Mouse (Mus musculus) adrenal gland, adult 18-20 months (tissue): Measurements from ENCODE around the gene Lcn6. TPM values are rescaled to one million over a fixed set of nuclear protein-coding genes. Genes with fewer than 3 reads are reported as not detected.
"Not testable (repeated sequence)": the region's sequence is repeated elsewhere in the genome, so short reads cannot be mapped to it uniquely, and the experiment has no call there.

Experiments
- DNase-seq, 2 experiments: peaks; one replicate each; pipeline ENCODE4 v3.0.0; 2021 to 2022; ENCODE audit warnings: low spot score in 2 of 2
- long read RNA-seq, 2 experiments: library from polyadenylated mRNA; stranded (forward); transcript quantifications; one replicate each; pipeline ENCODE4 v2.0.0; 2021
- total RNA-seq, 2 experiments: library from RNA; stranded (reverse); gene quantifications; 1 replicate in 1 of 2; 2 replicates in 1 of 2; pipeline ENCODE4 v1.2.3; 2021

Gene Lcn6
- not detected for total RNA-seq
- long read RNA-seq, experiment 1 = 0 reads
- long read RNA-seq, experiment 2 = 0 reads

- no peak for DNase-seq
These were observed at the start of gene Lcn6 for GRCm38 (mm10) chr2:25676486-25676885. Lcn6 (plus strand) TSS chr2:25676786.

DNA sequence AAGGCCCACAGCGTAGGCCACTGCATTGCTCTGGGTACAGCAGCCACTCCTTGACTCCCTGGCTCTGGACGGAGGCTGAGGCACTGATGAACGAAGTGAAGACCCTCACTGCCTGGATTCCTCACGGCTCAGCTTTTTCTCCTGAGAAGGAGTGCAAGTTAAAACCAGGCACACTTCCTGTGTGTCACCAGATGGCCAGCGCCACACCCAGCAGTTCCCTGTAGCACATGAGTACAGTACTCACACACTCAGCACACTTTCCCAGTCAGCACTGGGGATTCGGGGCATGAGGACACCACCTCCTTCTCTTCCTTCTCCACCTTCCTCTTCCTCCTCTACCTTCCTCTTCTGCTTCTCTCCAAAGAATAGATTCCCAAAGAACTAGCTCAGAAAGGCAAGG, 48.8 kb upstream of the Lcn6 start, which contains the start of gene Fcna:
Gene Fcna, minus strand, starts transcription at position 220 of the 400 bp plus-strand sequence.
- DNase-seq = no peak

DNA sequence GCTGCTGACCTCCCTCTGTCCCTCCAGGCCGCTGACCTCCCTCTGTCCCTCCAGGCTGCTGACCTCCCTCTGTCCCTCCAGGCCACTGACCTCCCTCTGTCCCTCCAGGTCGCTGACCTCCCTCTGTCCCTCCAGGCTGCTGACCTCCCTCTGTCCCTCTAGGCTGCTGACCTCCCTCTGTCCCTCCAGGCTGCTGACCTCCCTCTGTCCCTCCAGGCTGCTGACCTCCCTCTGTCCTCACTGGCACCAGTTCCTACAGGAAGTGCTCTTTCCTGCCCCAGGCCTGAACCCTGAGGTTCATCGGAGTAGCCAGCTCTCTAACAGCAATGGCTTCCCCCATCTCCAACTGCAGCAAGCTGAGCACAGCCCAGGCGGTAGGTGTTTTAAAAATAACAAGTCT, 47.8 kb upstream of the Lcn6 start:
- DNase-seq = no peak

DNA sequence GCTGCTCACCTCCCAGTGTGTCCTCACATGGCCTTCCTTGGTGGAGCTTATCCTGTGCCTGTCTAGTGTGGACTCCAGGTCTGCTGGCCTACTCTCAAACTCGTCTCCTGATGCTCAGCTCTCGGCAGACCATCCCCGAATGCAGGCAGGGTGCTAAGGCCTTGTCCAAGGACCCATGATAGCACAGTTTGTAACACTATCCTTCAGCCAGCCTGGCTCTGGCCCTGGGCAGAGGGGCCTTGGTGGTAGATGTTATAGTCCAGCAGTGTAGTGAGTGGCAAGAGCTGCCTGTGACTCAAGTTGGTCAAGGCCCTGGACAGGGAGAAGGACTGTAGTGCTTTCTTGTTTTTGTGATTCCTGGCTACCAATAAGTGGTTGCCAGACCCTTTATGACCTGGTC, 43.0 kb upstream of the Lcn6 start:
- no peak for DNase-seq

DNA sequence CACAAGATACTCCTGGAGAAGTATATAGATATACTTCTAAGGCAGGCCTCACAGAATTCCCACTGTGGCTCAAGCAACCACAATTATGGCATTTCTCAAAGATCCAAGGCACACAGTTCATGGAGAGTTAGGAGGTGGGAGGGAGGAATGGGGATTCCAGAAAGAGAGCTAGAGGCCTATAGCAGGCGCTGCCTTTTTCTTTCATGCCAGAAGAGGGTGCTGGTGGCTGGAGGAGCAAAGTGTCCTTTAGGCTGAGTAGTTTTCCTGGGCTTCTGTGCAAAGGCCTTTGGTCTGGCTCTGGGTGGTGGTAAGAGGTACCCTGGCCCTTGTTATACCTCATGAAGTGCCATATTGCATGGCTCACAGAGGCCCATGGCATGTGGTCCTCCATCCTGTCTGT, 42.5 kb upstream of the Lcn6 start:
- no peak for DNase-seq

- peak; percentile 39 to 55 for DNase-seq
These were observed 36.7 kb upstream of the Lcn6 start for GRCm38 (mm10) chr2:25639890-25640289.

GRCm38 (mm10) chr2:25652902-25653301, 23.7 kb upstream of the Lcn6 start, which contains the start of gene Lcn8:
Lcn8 (plus strand) TSS chr2:25653120.
- DNase-seq = no peak

DNA sequence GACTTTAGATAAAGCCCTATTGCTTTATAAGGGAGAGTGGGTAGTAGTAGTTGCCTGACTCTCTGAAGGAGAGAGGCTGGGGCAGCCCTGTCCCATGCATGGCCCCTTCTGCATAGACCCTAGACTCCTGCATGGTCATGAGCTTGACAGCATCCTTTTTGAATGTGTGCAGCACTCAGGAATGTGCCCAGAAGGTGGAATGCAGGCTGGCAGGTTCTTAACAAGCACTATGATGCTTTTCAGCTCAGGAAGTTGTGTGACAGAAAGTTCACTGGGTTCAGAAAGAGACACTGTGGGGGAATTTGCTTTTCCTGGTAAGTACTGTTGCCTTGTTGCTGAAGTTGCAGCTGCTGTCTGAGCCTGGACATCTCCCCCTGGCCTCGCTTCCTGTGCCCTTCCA, 22.1 kb upstream of the Lcn6 start:
- no peak for DNase-seq

GRCm38 (mm10) chr2:25656691-25657090, 19.9 kb upstream of the Lcn6 start:
- no peak for DNase-seq

GRCm38 (mm10) chr2:25657246-25657645, 19.3 kb upstream of the Lcn6 start:
- no peak for DNase-seq

DNA sequence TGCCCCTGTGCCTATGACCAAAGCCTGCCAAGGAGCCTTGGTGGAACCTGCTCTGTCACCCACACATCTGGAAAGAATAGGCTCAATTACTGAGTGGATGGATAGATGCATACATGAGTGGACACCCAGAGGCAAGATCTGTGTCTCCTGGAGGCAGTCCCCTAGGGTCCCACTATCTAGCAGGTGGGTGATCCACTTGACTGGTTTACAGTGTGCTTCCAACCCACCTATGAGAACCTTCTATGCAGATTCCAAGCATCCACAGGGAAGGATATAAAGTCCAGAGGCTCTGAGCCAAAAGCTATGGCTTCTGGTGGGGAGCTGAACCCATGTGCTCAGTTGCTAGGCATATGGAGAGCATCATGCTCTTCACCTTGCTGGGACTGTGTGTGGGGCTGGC, 18.9 kb upstream of the Lcn6 start, which contains the start of gene Lcn5:
Gene Lcn5, plus strand, starts transcription at position 301 of the 400 bp plus-strand sequence.
- DNase-seq = no peak

- DNase-seq = no peak
These were observed 16.3 kb upstream of the Lcn6 start for GRCm38 (mm10) chr2:25660279-25660678.

DNA sequence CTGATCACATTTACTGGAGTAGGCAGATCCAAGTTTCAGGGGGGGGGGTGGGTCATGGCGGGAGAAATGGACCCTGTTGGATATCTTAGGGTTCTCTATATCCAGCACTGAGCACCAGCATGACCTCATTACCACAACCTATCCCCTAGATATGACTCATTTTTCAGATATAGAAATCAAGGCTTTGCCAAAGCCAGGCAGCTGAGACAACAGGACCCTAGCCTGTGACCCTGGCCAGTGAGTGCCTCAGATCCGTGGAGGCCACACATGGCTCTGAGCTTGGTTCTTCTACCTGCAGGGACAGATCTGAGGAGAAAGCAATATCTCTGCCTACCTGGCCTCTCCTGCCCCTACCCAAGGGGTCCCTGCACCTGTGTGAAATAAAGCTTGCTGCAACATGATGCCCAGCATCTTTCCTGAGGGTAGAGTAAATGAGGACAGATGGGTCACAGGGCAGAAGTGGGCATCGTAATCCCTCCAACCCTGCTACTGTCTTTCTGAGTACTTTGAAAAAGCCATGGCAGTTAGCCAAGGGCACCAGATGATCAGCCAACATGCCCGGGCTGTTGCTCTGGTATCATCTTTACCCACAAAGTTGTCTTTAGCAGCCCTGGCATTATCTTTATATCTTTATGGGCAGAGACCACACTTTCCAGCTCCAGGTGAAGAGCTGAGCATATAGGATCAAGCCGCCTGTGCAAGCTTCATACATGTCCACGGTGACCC, 15.2 kb upstream of the Lcn6 start:
- no peak for DNase-seq

DNA sequence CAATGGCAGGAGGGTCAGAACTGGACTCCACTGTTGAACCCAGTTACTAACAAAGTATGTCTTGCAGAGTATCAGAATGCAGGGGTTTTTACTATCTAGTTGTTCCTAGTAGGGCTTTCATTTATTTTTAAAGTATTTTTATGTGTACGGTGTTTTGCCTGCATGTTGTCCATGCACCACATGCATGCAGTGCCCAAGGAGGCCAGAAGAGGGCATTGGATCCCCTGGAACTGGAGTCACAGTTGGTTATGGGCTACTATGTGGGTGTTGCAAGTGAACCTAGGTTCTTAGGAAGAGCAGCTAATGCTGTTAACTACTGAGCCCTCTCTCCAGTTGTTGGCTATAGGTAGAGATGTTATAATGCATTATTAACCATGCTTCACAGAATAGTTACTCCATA, 13.1 kb upstream of the Lcn6 start:
- DNase-seq = peak; percentile 70 to 77

DNA sequence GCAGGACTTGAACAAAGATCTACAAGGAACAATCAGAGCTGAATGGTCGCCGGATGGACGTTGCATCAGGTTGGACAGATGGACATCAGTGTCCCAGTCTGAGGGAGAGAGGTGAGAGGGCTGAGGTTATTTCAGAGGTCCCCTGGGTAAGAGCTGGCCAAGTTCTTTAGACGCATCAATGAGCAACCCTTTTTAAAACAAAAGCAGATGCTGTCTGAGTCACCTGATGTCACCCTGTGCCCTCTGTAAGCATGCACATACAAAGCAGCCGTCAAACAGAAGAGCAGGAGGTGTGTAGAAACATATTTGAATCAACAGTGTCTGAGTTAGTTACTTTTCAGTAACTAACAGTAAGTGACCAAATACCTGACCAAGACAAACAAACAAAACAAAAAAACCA, 12.5 kb upstream of the Lcn6 start:
- DNase-seq = no peak

DNA sequence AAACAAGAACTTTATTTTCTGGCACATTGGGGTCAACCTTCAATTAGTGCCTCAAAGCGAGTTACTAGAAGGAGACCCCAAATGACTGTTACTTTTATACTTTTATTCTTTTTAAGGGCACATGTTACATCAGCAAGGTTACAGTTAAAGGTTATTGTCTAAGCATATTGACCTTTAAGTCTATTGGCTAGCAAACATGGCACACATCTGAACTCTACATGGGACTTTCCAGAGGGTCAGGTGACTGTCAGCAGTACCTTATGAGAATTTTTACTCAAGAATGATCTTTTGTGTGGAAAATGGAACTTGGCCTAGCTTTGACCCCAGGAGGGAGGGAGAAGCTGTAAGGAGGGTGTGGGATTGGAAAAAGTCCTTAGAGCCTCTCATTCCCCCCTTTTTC, 10.1 kb upstream of the Lcn6 start:
- DNase-seq = no peak

DNA sequence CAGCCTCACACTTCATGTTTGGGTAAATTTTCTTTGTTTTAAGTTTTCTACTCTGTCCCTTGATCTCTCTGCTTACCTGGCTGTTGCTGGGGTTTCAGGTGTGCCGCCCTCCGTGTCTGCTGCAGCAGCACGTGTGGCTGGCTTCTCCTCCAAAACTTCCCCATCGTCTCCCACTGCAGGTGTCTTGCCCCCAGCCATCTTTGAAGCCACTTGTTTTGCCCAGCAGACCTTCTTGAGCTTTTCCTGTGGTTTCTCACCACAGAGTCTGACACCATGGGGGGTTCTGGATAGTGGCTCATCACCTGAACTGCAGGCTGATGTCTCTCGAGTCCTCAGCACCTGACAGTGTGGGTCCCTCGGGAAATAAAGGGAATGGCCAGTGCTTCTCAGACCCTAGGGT, 3.0 kb downstream of the Lcn6 start:
- no peak for DNase-seq

- no peak for DNase-seq
These were observed 5.8 kb downstream of the Lcn6 start, which contains the start of gene Lcn10 for GRCm38 (mm10) chr2:25682426-25682825. Lcn10 (plus strand) TSS chr2:25682726.

DNA sequence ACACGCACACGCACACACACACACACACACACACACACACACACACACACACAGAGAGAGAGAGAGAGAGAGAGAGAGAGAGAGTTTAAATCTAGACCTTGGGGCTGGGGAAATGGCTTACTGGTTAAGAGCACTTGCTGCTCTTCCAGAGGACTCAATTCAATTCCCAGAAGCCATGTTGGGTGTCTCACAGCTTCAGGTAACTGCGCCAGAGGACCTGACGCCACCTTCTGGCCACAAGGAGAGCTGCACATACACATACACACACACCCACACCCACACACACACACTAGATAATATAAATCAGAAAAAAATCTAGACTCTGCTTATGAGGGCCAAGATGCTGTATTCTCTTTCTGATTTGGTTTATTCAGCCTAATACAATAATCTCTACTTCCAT, 10.4 kb downstream of the Lcn6 start:
- no peak for DNase-seq

DNA sequence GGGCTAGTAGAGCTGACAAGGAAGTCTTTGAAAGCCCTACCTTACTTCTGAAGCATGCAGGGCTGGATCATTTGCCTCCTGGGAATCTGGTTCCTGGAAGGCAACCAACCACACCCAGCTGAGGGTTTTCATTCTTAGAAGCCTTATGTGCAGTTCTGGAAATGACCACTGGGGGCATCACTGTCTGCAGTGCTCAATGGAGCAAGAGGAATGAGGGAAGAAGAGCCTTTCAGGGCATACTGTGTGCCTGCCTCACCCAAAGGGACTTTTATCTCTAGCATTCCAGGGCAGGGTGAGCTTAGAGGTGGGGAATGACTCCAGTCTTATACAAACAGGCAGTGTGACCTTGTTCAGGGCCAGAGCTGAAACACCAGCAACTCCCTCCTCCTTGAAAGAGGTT, 18.0 kb downstream of the Lcn6 start:
- DNase-seq = peak; percentile 61 to 73

GRCm38 (mm10) chr2:25696951-25697350, 20.4 kb downstream of the Lcn6 start:
- peak in 1 of 2 experiments; percentile 40 for DNase-seq

DNA sequence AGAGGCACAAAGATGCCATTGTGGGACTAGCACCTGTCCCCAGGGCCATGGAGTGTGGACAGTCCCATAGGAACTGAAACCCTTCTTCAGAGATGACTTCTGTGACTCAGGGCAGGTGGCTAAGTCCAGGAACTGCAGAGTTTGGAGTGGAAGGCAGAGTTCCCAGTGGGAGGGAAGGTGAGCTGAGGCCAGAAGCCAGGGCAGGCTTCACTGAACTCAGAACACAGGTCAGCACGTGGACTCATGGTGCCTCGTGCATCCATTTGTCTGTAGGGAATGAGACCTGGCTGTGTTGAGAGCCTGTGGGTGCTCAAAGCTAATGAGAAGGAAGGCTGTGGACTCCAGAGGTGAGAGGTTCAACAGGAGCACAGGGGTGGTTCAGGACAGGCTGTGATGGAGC, 22.1 kb downstream of the Lcn6 start:
- no peak for DNase-seq

DNA sequence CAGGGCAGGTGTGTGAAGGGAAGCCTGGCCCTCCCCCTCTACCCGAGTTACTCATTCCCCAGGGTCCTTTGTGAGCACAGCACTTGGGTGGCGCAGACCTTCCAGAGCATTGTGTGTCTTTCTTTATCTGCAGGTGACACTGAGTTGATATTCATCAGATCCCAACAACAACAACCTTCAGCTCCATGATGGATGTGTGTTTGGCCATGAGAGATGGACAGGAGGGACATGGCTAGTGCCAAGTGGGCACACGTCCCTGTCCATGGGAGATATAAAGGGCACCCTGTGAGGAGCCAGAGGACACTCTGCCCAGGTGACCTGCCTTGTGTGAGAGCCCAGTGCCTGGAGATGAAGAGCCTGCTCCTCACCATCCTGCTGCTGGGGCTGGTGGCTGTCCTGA, 23.2 kb downstream of the Lcn6 start, which contains the start of gene Obp2a:
Gene Obp2a, plus strand, starts transcription at position 301 of the 400 bp plus-strand sequence.
- DNase-seq = not testable (repeated sequence)
